Mouse (Mus musculus): ENCODE data around the gene Nap1l4. TPM values are rescaled to one million over a fixed set of nuclear protein-coding genes. Genes with fewer than 3 reads are reported as not detected.

Gene Nap1l4
- polyA plus RNA-seq, 1 experiment, result 60.3 TPM

DNA sequence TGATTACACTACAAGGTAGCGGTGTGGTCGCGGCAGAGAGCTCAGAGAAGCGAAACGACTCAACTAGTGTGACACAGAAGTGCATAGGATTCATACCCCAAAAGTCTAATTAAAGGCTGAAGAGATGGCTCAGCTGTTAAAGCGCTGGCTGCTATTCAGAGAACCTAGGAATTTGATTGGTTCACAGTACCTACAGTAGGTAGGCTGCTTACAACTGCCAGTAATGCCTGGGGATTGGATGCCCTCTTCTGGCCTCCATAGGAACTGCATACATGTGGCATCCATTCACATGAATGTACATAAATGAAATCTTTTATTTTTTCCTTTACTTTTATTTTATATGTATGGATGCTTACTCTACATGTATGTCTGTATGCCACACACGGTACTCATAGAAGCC lies 42.2 kb downstream of the Nap1l4 start:
- H3K4me3 ChIP-seq (ENCODE audit: control insufficient read depth, low read depth, low read length), result no peak overlapping the region

DNA sequence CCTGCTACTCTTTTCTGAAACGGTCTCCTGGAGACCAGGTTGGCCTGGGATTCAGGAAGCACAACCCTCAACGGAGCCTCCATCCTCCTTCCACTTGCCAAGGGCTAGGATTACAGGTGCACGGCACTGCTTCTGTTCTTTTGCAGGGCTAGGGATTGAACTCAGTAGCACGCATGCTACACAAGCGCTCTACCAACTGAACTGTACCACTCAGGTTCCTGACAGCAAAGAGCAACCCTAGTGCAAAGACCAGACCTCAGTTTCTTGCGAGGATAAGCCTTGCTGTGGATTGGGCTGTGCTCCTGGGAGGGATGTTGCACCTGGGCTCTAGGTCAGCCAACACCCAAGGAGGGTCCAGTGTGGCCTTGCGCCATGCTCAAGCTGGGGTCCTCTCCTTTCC lies 42.6 kb downstream of the Nap1l4 start:
- Histone ChIP-seq H3K36me3 (ENCODE audit: control insufficient read depth, insufficient read depth, low read length) (no peaks in the 10 kb centered on the region), H3K27me3 (ENCODE audit: control insufficient read depth, insufficient read depth, low read length) (no peaks in the 10 kb centered on the region), H3K4me1 (ENCODE audit: control insufficient read depth, insufficient read depth, low read length) (peaks cover 10% of the 10 kb centered on the region), H3K4me3 (ENCODE audit: control insufficient read depth, low read depth, low read length) (no peak overlapping the region), H3K27ac (ENCODE audit: control insufficient read depth, insufficient read depth, low read depth, low read length) (no peak overlapping the region)
- TF ChIP-seq CTCF (IDR thresholded peaks at IDR 0.05; ENCODE audit: control insufficient read depth, insufficient read depth, insufficient replicate concordance, low read depth, low read length), result no peak
- no peak for TF ChIP-seq POLR2A (IDR thresholded peaks at IDR 0.05; ENCODE audit: control insufficient read depth, low read depth, low read length)

More for the DNA sequence above, 42.2 kb downstream of the Nap1l4 start:
- H3K36me3 ChIP-seq (ENCODE audit: control insufficient read depth, insufficient read depth, low read length), result no peaks in the 10 kb centered on the region
- no peak for TF ChIP-seq POLR2A (IDR thresholded peaks at IDR 0.05; ENCODE audit: control insufficient read depth, low read depth, low read length)
- TF ChIP-seq CTCF (IDR thresholded peaks at IDR 0.05; ENCODE audit: control insufficient read depth, insufficient read depth, insufficient replicate concordance, low read depth, low read length), result no peak
- peaks cover 8% of the 10 kb centered on the region for H3K4me1 ChIP-seq (ENCODE audit: control insufficient read depth, insufficient read depth, low read length)
- no peak overlapping the region for H3K27ac ChIP-seq (ENCODE audit: control insufficient read depth, insufficient read depth, low read depth, low read length)
- no peaks in the 10 kb centered on the region for H3K27me3 ChIP-seq (ENCODE audit: control insufficient read depth, insufficient read depth, low read length)

DNA sequence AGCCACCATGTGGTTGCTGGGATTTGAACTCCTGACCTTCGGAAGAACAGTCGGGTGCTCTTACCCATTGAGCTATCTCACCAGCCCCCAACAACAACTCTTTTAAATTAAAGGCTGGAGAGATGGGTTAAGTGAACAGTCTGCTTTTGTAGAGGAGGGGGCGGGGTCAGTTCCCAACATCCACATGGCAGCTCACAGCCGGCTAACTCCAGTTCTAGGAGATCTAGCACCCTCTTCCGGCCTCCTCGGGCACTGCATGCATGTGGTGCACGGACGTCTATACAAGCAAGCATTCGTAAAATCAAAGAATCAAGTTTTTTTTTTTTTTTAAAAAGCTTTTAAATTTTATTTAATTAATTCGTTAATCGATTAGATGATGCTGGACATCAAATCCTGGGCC lies 43.1 kb downstream of the Nap1l4 start:
- Histone ChIP-seq H3K4me1 (ENCODE audit: control insufficient read depth, insufficient read depth, low read length) (peaks cover 10% of the 10 kb centered on the region), H3K4me3 (ENCODE audit: control insufficient read depth, low read depth, low read length) (no peak overlapping the region), H3K36me3 (ENCODE audit: control insufficient read depth, insufficient read depth, low read length) (no peaks in the 10 kb centered on the region), H3K27ac (ENCODE audit: control insufficient read depth, insufficient read depth, low read depth, low read length) (no peak overlapping the region), H3K27me3 (ENCODE audit: control insufficient read depth, insufficient read depth, low read length) (no peaks in the 10 kb centered on the region)
- TF ChIP-seq POLR2A (IDR thresholded peaks at IDR 0.05; ENCODE audit: control insufficient read depth, low read depth, low read length) (no peak), CTCF (IDR thresholded peaks at IDR 0.05; ENCODE audit: control insufficient read depth, insufficient read depth, insufficient replicate concordance, low read depth, low read length) (peak; percentile 71; the same call in 1 of the 2 replicates)

DNA sequence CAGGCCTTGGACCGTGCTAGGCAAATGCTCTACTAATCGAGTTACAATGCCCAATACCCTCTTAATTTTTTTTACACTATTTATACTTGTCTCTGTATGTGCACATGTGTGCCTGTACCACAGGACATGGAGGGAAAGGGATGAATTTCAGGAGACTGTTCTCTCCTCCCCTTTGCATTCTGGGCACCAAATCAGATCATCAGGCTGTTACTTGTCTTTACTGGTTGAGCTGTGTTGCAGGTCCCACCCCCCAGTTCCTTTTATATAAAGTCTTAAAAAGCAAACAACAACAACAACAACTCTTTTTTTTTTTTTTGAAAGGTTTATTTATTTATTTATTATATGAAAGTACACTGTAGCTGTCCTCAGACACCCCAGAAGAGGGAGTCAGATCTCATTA lies 43.5 kb downstream of the Nap1l4 start:
- no peaks in the 10 kb centered on the region for H3K36me3 ChIP-seq (ENCODE audit: control insufficient read depth, insufficient read depth, low read length)
- H3K4me1 ChIP-seq (ENCODE audit: control insufficient read depth, insufficient read depth, low read length), result peaks cover 10% of the 10 kb centered on the region
- no peaks in the 10 kb centered on the region for H3K27me3 ChIP-seq (ENCODE audit: control insufficient read depth, insufficient read depth, low read length)
- TF ChIP-seq POLR2A (IDR thresholded peaks at IDR 0.05; ENCODE audit: control insufficient read depth, low read depth, low read length) (no peak), CTCF (IDR thresholded peaks at IDR 0.05; ENCODE audit: control insufficient read depth, insufficient read depth, insufficient replicate concordance, low read depth, low read length) (no peak)
- H3K4me3 ChIP-seq (ENCODE audit: control insufficient read depth, low read depth, low read length), result no peak overlapping the region
- H3K27ac ChIP-seq (ENCODE audit: control insufficient read depth, insufficient read depth, low read depth, low read length), result no peak overlapping the region

DNA sequence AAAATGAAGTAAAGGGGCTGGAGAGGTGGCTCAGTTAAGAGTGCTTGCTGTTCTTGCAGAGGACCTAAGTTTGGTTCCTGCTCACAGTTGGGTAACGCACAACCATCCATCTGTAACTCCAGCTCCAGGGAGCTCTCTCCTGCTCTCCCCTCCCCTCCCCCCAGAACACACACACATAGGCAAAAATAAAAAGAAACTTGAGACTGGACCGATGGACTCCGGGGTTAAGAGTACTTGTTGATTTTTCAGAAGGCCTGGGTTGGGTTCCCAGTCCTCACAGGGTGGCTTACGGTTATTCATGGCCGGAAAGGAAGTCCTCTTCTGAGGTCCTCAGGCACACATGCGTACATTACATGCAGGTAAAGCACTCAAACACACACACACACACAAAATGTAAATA lies 45.0 kb downstream of the Nap1l4 start:
- Histone ChIP-seq H3K36me3 (ENCODE audit: control insufficient read depth, insufficient read depth, low read length) (no peaks in the 10 kb centered on the region), H3K27me3 (ENCODE audit: control insufficient read depth, insufficient read depth, low read length) (no peaks in the 10 kb centered on the region), H3K27ac (ENCODE audit: control insufficient read depth, insufficient read depth, low read depth, low read length) (no peak overlapping the region), H3K4me1 (ENCODE audit: control insufficient read depth, insufficient read depth, low read length) (peaks cover 10% of the 10 kb centered on the region), H3K4me3 (ENCODE audit: control insufficient read depth, low read depth, low read length) (no peak overlapping the region)
- TF ChIP-seq POLR2A (IDR thresholded peaks at IDR 0.05; ENCODE audit: control insufficient read depth, low read depth, low read length) (no peak), CTCF (IDR thresholded peaks at IDR 0.05; ENCODE audit: control insufficient read depth, insufficient read depth, insufficient replicate concordance, low read depth, low read length) (no peak)

DNA sequence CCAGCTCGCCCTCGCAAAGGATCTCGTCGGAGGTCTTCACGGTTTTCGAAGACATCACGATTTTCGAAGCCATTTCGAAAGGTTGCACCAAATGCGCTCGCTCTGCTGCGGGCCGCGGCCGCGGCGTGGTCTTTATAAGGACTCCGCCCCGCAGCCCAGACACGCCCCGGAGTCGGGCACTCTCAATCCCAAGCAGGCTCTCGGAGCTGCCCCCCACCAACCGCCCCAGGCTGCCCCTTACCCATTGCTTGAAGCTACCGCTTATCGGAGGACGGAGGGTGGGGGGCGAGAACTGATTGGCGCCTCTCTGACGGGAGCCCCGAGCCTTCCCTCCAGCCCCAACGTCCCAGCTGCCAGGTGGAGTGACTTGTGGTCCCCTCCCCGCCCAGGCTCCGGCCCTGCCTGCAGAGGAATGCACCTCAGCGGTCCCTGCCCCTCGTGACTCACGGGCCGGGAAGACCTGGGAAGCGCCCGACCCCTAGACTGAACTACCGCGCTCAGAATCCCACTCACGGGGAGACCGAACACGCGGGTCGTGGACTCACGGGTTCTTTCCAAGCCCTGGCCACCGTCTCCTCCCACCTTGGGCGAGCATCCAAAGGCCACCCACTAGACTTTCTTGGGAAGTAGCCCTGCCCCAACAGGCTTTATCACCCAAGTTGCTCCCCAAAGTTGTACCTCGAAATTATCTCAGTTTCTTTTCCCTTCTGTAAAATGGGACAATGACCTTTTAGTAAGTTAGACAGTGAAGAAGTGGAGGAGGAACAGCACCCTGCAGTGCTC lies 46.3 kb downstream of the Nap1l4 start, which contains the start of gene Phlda2:
Gene Phlda2, minus strand, starts transcription at position 733 of the 783 bp plus-strand sequence.
- Histone ChIP-seq H3K4me1 (ENCODE audit: control insufficient read depth, insufficient read depth, low read length) (peaks cover 10% of the 10 kb centered on the region), H3K36me3 (ENCODE audit: control insufficient read depth, insufficient read depth, low read length) (no peaks in the 10 kb centered on the region), H3K27ac (ENCODE audit: control insufficient read depth, insufficient read depth, low read depth, low read length) (no peak within 1 kb of the TSS), H3K27me3 (ENCODE audit: control insufficient read depth, insufficient read depth, low read length) (no peaks in the 10 kb centered on the region), H3K4me3 (ENCODE audit: control insufficient read depth, low read depth, low read length) (peak within 1 kb of the TSS; percentile 59)
- TF ChIP-seq POLR2A (IDR thresholded peaks at IDR 0.05; ENCODE audit: control insufficient read depth, low read depth, low read length), result no peak
- no peak for TF ChIP-seq CTCF (IDR thresholded peaks at IDR 0.05; ENCODE audit: control insufficient read depth, insufficient read depth, insufficient replicate concordance, low read depth, low read length)

DNA sequence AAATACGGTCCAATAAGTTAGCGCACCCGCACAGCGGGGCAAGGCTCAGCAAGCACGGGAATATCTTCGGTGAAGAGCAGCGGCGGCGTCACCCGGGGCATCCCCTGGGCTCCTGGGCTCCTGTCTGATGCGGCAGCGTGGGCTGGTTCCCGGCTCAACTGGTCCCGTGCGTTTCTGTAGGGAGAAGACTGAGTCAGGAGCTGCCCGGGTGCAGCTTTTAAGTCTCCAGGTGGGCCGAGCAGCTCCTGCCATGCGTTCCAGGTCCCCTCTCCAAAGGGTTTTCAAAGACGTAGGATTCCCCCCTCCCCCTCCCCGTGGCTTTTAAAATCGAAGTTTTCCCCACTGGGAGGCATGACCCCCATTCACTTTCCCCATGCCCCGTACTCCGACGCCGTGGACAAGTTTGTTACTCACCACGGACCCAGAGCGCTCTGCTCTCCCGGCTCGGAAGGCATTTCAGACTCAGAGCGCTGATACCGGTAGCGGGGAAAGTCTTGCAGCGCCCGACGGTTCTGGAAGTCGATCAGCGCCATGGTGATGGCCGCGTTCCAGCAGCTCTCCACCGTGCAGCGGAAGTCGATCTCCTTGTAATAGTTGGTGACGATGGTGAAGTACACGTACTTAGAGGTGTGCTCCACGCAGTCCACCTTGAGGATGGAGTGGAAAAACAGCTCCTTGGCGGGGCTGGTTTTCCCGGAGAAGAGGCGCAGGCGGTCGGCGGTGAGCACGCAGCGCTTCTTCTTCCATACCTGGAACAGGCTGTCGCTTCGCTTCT lies 47.1 kb downstream of the Nap1l4 start:
- no peak for TF ChIP-seq CTCF (IDR thresholded peaks at IDR 0.05; ENCODE audit: control insufficient read depth, insufficient read depth, insufficient replicate concordance, low read depth, low read length)
- Histone ChIP-seq H3K4me1 (ENCODE audit: control insufficient read depth, insufficient read depth, low read length) (peaks cover 10% of the 10 kb centered on the region), H3K4me3 (ENCODE audit: control insufficient read depth, low read depth, low read length) (peak overlapping the region; percentile 59), H3K27ac (ENCODE audit: control insufficient read depth, insufficient read depth, low read depth, low read length) (no peak overlapping the region), H3K27me3 (ENCODE audit: control insufficient read depth, insufficient read depth, low read length) (no peaks in the 10 kb centered on the region), H3K36me3 (ENCODE audit: control insufficient read depth, insufficient read depth, low read length) (no peaks in the 10 kb centered on the region)

Data from testis, adult 2 months (tissue).